Mouse (Mus musculus): Measurements from ENCODE around the gene Heg1. TPM values are rescaled to one million over a fixed set of nuclear protein-coding genes. Genes with fewer than 3 reads are reported as not detected.

Heg1 gene
- 7.7 and 15.1 TPM in 2 replicates for polyA plus RNA-seq (2012; rRNA removed)

GRCm38 (mm10) chr16:33684162-33684702 lies at the start of gene Heg1:
Gene Heg1, plus strand, starts transcription at chr16:33684370.
- no peak for DNase-seq (ENCODE audit: low read depth, low spot score)
- 2% methylated on average over 46 of the region's 57 CpGs for WGBS

- WGBS, result 85% methylated on average over 12 of the region's 12 CpGs
- no peak for DNase-seq (ENCODE audit: low read depth, low spot score)
Measured at GRCm38 (mm10) chr16:33635836-33636595, 48.2 kb upstream of the Heg1 start.

GRCm38 (mm10) chr16:33641779-33642178 lies 42.4 kb upstream of the Heg1 start:
- WGBS, result 45% methylated on average over 3 of the region's 3 CpGs
- DNase-seq (ENCODE audit: low read depth, low spot score), result no peak

GRCm38 (mm10) chr16:33653116-33653515 lies 31.1 kb upstream of the Heg1 start:
- WGBS, result 94% methylated on average over 6 of the region's 6 CpGs
- no peak for DNase-seq (ENCODE audit: low read depth, low spot score)

GRCm38 (mm10) chr16:33655443-33655842 lies 28.7 kb upstream of the Heg1 start:
- DNase-seq (ENCODE audit: low read depth, low spot score), result no peak
- 90% methylated on average over 3 of the region's 3 CpGs for WGBS

GRCm38 (mm10) chr16:33657191-33657590 lies 27.0 kb upstream of the Heg1 start:
- no peak for DNase-seq (ENCODE audit: low read depth, low spot score)
- WGBS, result 85% methylated on average over 3 of the region's 3 CpGs

GRCm38 (mm10) chr16:33658121-33658520 lies 26.0 kb upstream of the Heg1 start:
- 95% methylated on average over 3 of the region's 3 CpGs for WGBS
- DNase-seq (ENCODE audit: low read depth, low spot score), result no peak

GRCm38 (mm10) chr16:33659521-33659920 lies 24.6 kb upstream of the Heg1 start:
- DNase-seq (ENCODE audit: low read depth, low spot score), result no peak
- 82% methylated on average over 5 of the region's 5 CpGs for WGBS

GRCm38 (mm10) chr16:33660125-33660524 lies 24.0 kb upstream of the Heg1 start:
- DNase-seq (ENCODE audit: low read depth, low spot score), result no peak
- 53% methylated on average over 5 of the region's 5 CpGs for WGBS

- WGBS, result 94% methylated on average over 10 of the region's 10 CpGs
- DNase-seq (ENCODE audit: low read depth, low spot score), result no peak
Measured at GRCm38 (mm10) chr16:33662841-33663240, 21.3 kb upstream of the Heg1 start.

GRCm38 (mm10) chr16:33666226-33666625 lies 17.9 kb upstream of the Heg1 start:
- DNase-seq (ENCODE audit: low read depth, low spot score), result no peak
- 81% methylated on average over 6 of the region's 6 CpGs for WGBS

GRCm38 (mm10) chr16:33666985-33667538 lies 17.1 kb upstream of the Heg1 start:
- no peak for DNase-seq (ENCODE audit: low read depth, low spot score)
- WGBS, result 84% methylated on average over 4 of the region's 4 CpGs

GRCm38 (mm10) chr16:33668448-33668847 lies 15.7 kb upstream of the Heg1 start:
- DNase-seq (ENCODE audit: low read depth, low spot score), result no peak
- WGBS, result 83% methylated on average over 2 of the region's 2 CpGs

GRCm38 (mm10) chr16:33669072-33669471 lies 15.1 kb upstream of the Heg1 start:
- WGBS, result 92% methylated on average over 1 of the region's 1 CpGs
- no peak for DNase-seq (ENCODE audit: low read depth, low spot score)

GRCm38 (mm10) chr16:33670340-33670739 lies 13.8 kb upstream of the Heg1 start:
- DNase-seq (ENCODE audit: low read depth, low spot score), result no peak
- 68% methylated on average over 3 of the region's 3 CpGs for WGBS

- WGBS, result 89% methylated on average over 2 of the region's 2 CpGs
- no peak for DNase-seq (ENCODE audit: low read depth, low spot score)
Measured at GRCm38 (mm10) chr16:33670933-33671332, 13.2 kb upstream of the Heg1 start.

GRCm38 (mm10) chr16:33672188-33672587 lies 12.0 kb upstream of the Heg1 start:
- no peak for DNase-seq (ENCODE audit: low read depth, low spot score)
- WGBS, result 90% methylated on average over 4 of the region's 4 CpGs

- no peak for DNase-seq (ENCODE audit: low read depth, low spot score)
- WGBS, result 91% methylated on average over 4 of the region's 4 CpGs
Measured at GRCm38 (mm10) chr16:33672643-33673042, 11.5 kb upstream of the Heg1 start.

- no peak for DNase-seq (ENCODE audit: low read depth, low spot score)
- WGBS, result 72% methylated on average over 14 of the region's 14 CpGs
Measured at GRCm38 (mm10) chr16:33673530-33674109, 10.6 kb upstream of the Heg1 start.

- DNase-seq (ENCODE audit: low read depth, low spot score), result no peak
- 77% methylated on average over 10 of the region's 10 CpGs for WGBS
Measured at GRCm38 (mm10) chr16:33675151-33675847, 8.9 kb upstream of the Heg1 start.
